Mouse (Mus musculus) forelimb bud, embryonic 11.5 days (tissue): ENCODE measurements around the gene Ankib1.
A peak's percentile ranks its signal among the peaks of the same experiment; 100 is the strongest.

Experiments
- DNase-seq: peaks from one replicate; pipeline ENCODE4 v3.0.0-alpha.2; 2012; ENCODE audit warnings: low read depth, low spot score

The Ankib1 gene

DNA sequence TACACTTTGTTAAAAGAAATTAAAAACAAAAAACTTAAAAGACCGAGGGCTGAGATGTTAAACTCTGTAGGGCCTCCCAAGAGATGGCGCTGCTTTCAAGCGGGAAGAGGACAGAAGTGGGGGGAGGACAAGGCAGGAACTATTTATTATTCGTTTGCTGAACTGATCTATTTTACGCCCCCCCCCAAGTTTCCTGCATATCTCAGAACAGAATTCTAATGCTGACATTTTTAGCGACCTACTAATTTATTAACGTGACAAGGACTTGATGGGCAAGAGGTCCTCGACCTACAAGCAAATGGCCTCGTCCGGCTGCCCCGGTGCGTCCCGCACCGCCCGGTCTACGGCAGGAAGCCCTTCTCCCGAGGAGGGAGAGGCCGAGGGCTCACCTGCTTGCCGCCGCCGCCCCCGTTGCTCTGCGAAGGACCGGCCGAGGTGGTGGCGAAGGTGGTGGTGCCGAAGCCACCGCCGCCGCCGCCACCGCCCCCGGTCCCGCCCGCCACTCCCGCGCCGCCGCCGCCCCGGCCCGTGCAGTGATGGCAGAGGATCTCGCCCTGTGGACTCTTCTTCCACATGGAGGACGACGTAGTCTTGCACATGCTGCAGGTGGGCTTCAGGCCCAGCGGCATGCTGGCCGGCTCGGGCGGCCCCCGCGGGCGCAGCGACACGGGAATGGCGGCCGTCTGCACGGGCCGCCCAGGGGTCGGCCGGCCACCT, 155.6 kb downstream of the Ankib1 start:
- peak; percentile 47 for DNase-seq

DNA sequence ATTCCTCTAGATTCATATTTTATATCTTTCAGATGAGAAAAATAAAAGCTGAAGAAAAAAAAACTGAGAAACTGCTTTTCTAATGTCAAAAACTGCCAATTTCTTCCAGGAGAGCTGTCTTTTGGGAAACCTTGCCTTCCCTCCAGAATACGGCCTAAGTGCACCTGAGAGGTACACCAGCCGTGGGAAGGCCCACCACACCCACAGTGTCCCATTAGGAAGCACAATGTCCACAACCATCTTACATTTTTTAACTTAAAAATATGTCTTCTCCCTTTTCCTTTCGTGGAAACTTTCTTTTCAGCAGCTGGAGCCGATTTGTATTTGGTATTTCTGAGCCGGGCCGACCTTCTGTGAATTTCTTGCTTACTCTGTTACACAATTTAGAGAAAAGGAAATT, 156.2 kb downstream of the Ankib1 start:
- DNase-seq, result peak; percentile 20

DNA sequence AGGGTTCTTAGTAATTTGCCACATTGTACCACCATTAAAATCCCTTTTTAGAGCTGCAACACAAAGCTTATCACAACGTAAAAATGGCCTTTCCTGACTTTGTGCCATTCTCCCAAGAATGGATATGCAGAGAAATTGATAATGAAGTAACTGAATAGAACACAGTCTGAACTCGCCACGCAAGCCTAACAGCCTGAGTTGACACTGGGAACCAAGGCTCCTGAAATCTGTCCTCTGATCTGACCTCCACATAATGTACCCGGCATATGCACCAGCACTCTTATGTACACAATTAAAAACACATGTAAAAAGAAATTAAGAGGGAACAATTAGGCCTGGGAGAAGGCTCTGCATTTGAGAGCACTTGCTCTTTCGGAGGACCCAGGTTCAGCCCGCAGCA, 157.4 kb downstream of the Ankib1 start:
- DNase-seq, result no peak

DNA sequence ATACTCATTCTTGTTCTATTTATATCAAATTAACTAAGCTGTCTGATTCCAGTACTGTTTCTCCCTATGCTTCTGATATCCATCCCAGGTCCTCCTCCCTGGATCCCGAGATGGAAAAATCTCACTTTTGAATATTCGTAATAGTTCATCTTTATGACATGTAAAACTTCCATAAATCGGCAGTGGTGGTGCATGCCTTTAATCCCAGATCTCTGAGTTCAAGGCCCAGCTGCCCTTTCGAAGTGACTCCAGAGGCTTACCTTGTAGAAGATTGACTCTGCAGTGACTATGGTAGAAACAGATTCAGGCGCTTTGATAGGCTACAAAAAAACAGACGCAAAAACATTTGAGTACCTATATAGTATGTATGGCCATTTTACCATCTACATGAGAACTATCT, 158.1 kb downstream of the Ankib1 start:
- no peak for DNase-seq
